Comparison of ENCODE assay signal across 24 mouse cellular contexts in the genomic region with DNA sequence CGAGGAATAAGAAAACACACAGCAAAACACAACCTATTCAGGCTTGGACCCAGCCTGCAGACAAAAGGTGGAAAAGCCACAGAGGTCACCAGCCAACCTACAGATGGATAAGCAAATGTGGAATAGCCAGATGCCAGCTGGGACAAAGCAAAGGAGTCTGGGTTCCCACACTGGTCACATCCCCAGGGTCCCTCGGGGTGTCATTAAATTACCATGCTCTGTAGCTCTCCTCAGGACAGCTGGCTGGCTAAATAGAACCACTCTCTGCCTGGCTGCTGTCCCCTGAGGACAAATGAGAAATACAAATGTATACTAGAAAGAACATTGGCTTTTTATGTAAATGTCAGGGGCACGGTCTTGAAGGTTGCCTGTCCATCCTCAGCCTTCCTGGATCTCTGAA. TPM values are rescaled to one million over a fixed set of nuclear protein-coding genes. Genes with fewer than 3 reads are reported as not detected.
DNase-seq lines count a peak whose midpoint lies in the region; ATAC-seq and TF ChIP-seq lines count a peak whose summit lies in the region.
"Had no signal": no experiment of that assay in that cellular context is flagged by ENCODE, and none has a peak within 500 bp of the region (broad histone marks: within the 10 kb centered on the region; RNA-seq: fewer than 3 reads in every experiment).

No protein-coding gene starts in this region.

- H3K4me3 ChIP-seq in neural tube, embryonic 11.5 days (ENCODE audit: low read depth, low read length): no peak overlapping the region
- no peak overlapping the region for H3K4me3 ChIP-seq in intestine, postnatal 0 days (ENCODE audit: low read depth, low read length)
- H3K4me3 ChIP-seq: embryonic facial prominence, embryonic 12.5 days; heart, embryonic 12.5 days; intestine, embryonic 15.5 days had no signal

- H3K4me1 ChIP-seq in neural tube, embryonic 11.5 days (ENCODE audit: control insufficient read depth, insufficient read depth, low read length): 0 out of 2 replicates have a peak, but pooled peaks cover 9% of the 10 kb centered on the region
- peaks cover 4% of the 10 kb centered on the region; the same call in 1 of the 2 replicates for H3K4me1 ChIP-seq in intestine, postnatal 0 days (replicated peaks; ENCODE audit: control insufficient read depth, insufficient read depth, low read length)

- 0 out of 2 replicates have a peak overlapping the region, but pooled peaks have one; percentile 44 for H3K27ac ChIP-seq in neural tube, embryonic 11.5 days (ENCODE audit: low read depth, low read length)
- H3K27ac ChIP-seq in intestine, postnatal 0 days (ENCODE audit: low read depth, low read length): no peak overlapping the region
- H3K27ac ChIP-seq: embryonic facial prominence, embryonic 12.5 days; intestine, embryonic 15.5 days; kidney, postnatal 0 days; macrophage; stomach, postnatal 0 days had no signal

- DNase-seq in adrenal gland, postnatal 10 days: peak; percentile 44
- no peak for DNase-seq in adrenal gland, postnatal 36 days
- peak; percentile 65 for DNase-seq in neural tube, embryonic 11.5 days (ENCODE audit: low spot score)
- no peak for DNase-seq in neural tube, embryonic 10.5 days (ENCODE audit: extremely low spot score, low spot score)
- peak; percentile 69 for DNase-seq in mesoderm, embryonic 11.5 days (ENCODE audit: low read depth, low spot score)
- DNase-seq in T-cell, adult 2 months (ENCODE audit: low spot score): no peak
- DNase-seq: cerebellum, adult 11 months; cerebellum, postnatal 14 days; forebrain, postnatal 0 days; heart, postnatal 36 days; left cerebral cortex, postnatal 4 days; lung, adult 2 months; right cerebral cortex, postnatal 14 days; thymus, postnatal 25 days had no signal

- no peaks in the 10 kb centered on the region for H3K36me3 ChIP-seq in neural tube, embryonic 11.5 days (ENCODE audit: control insufficient read depth, insufficient read depth, low read length)
- H3K36me3 ChIP-seq in intestine, postnatal 0 days (ENCODE audit: control insufficient read depth, insufficient read depth): no peaks in the 10 kb centered on the region
- H3K36me3 ChIP-seq: embryonic facial prominence, embryonic 12.5 days; heart, embryonic 12.5 days; intestine, embryonic 15.5 days had no signal

- no peak overlapping the region for H3K9ac ChIP-seq in neural tube, embryonic 11.5 days (ENCODE audit: low read length)
- H3K9ac ChIP-seq in intestine, postnatal 0 days (ENCODE audit: low read depth, low read length): no peak overlapping the region
- H3K9ac ChIP-seq: embryonic facial prominence, embryonic 12.5 days; forebrain, postnatal 0 days; heart, embryonic 12.5 days; intestine, embryonic 15.5 days had no signal

- no peaks in the 10 kb centered on the region for H3K9me3 ChIP-seq in neural tube, embryonic 11.5 days (ENCODE audit: control insufficient read depth, low read length)
- H3K9me3 ChIP-seq in intestine, postnatal 0 days (ENCODE audit: control insufficient read depth): no peaks in the 10 kb centered on the region
- H3K9me3 ChIP-seq: embryonic facial prominence, embryonic 12.5 days; heart, embryonic 12.5 days; intestine, embryonic 15.5 days had no signal

- WGBS in neural tube, embryonic 11.5 days: 25% methylated on average over 3 of the region's 3 CpGs
- WGBS in intestine, postnatal 0 days: 50% methylated on average over 3 of the region's 3 CpGs

- 0 out of 2 replicates have a peak, but pooled peaks cover 2% of the 10 kb centered on the region for H3K27me3 ChIP-seq in neural tube, embryonic 11.5 days (ENCODE audit: control insufficient read depth, insufficient read depth, low read length)
- peaks cover 10% of the 10 kb centered on the region; the same call in 1 of the 2 replicates for H3K27me3 ChIP-seq in intestine, postnatal 0 days (replicated peaks; ENCODE audit: control insufficient read depth, insufficient read depth, low read length)

- ATAC-seq in neural tube, embryonic 11.5 days (ENCODE audit: insufficient read depth, low FRiP score, low TSS enrichment): 0 out of 2 replicates have a peak, but pooled peaks have one; percentile 48
- ATAC-seq in intestine, postnatal 0 days: no peak
- ATAC-seq: forebrain, postnatal 0 days; intestine, embryonic 15.5 days had no signal

- TF ChIP-seq CTCF in intestine, postnatal 0 days (IDR thresholded peaks at IDR 0.05; ENCODE audit: low read depth): no peak

- no peak overlapping the region for H3K4me2 ChIP-seq in neural tube, embryonic 11.5 days (ENCODE audit: low read depth)
- no peak overlapping the region for H3K4me2 ChIP-seq in intestine, postnatal 0 days (replicated peaks; ENCODE audit: low read depth)
- H3K4me2 ChIP-seq: embryonic facial prominence, embryonic 12.5 days; heart, embryonic 12.5 days; intestine, embryonic 15.5 days; liver, embryonic 11.5 days had no signal

RNA-seq across cellular contexts. Expression of a gene that starts 4.6 kb away (rescaled TPM):
- under 1 TPM; 0.42 to 0.79 TPM for total RNA-seq in adrenal gland, postnatal 10 days (2021)
- under 1 TPM; 0.30 to 0.33 TPM for total RNA-seq in adrenal gland, postnatal 36 days (2021)
- polyA plus RNA-seq in neural tube, embryonic 11.5 days (2014; fragmentation: Nextera tagmentation; extraction: Ambion mirVana): 0.32 and 0.42 TPM in 2 replicates
- polyA plus RNA-seq in intestine, postnatal 0 days (2015; fragmentation: Nextera tagmentation; extraction: Ambion mirVana): 0.34 and 0.51 TPM in 2 replicates
- total RNA-seq: CH12.LX; left cerebral cortex, postnatal 4 days had no signal
- polyA plus RNA-seq: heart, embryonic 12.5 days; liver, embryonic 11.5 days; macrophage had no signal

RNA-seq across cellular contexts. Expression of a gene that starts 18.3 kb away (rescaled TPM):
- not detected for total RNA-seq in adrenal gland, postnatal 10 days (2021)
- not detected for total RNA-seq in adrenal gland, postnatal 36 days (2021)
- 0.12 TPM in 1 of 2 replicates, not detected in the other for polyA plus RNA-seq in neural tube, embryonic 11.5 days (2014; fragmentation: Nextera tagmentation; extraction: Ambion mirVana)
- polyA plus RNA-seq in intestine, postnatal 0 days (2015; fragmentation: Nextera tagmentation; extraction: Ambion mirVana): 0.08 and 0.17 TPM in 2 replicates
- total RNA-seq: CH12.LX; forebrain, postnatal 0 days; heart, postnatal 36 days had no signal
- polyA plus RNA-seq: heart, embryonic 12.5 days; intestine, embryonic 15.5 days; kidney, postnatal 0 days; liver, embryonic 11.5 days; lung, adult 2 months; macrophage; stomach, postnatal 0 days had no signal

RNA-seq across cellular contexts. Expression of a gene that starts 25.8 kb away (rescaled TPM):
- 10 to 100 TPM; 10.1 to 13.0 TPM for total RNA-seq in adrenal gland, postnatal 10 days (2021)
- total RNA-seq in adrenal gland, postnatal 36 days (2021): 10 to 100 TPM; 11.4 to 12.5 TPM
- 11.7 and 14.1 TPM in 2 replicates for polyA plus RNA-seq in neural tube, embryonic 11.5 days (2014; fragmentation: Nextera tagmentation; extraction: Ambion mirVana)
- polyA plus RNA-seq in intestine, postnatal 0 days (2015; fragmentation: Nextera tagmentation; extraction: Ambion mirVana): 5.0 and 5.1 TPM in 2 replicates

RNA-seq across cellular contexts. Expression of a gene that starts 35.3 kb away (rescaled TPM):
- 10 to 100 TPM; 15.4 to 17.4 TPM for total RNA-seq in adrenal gland, postnatal 10 days (2021)
- 10 to 100 TPM in 1 of 2 experiments, 1 to 10 TPM in 1; 9.7 to 15.6 TPM for total RNA-seq in adrenal gland, postnatal 36 days (2021)
- 1.7 and 1.9 TPM in 2 replicates for polyA plus RNA-seq in neural tube, embryonic 11.5 days (2014; fragmentation: Nextera tagmentation; extraction: Ambion mirVana)
- 15.5 and 15.6 TPM in 2 replicates for polyA plus RNA-seq in intestine, postnatal 0 days (2015; fragmentation: Nextera tagmentation; extraction: Ambion mirVana)
- total RNA-seq: CH12.LX had no signal
- polyA plus RNA-seq: macrophage had no signal

RNA-seq across cellular contexts. Expression of a gene that starts 55.8 kb away (rescaled TPM):
- total RNA-seq in adrenal gland, postnatal 10 days (2021): not detected
- total RNA-seq in adrenal gland, postnatal 36 days (2021): under 1 TPM in 1 of 2 experiments, not detected in 1; 0.10 TPM
- not detected in 2 replicates for polyA plus RNA-seq in neural tube, embryonic 11.5 days (2014; fragmentation: Nextera tagmentation; extraction: Ambion mirVana)
- polyA plus RNA-seq in intestine, postnatal 0 days (2015; fragmentation: Nextera tagmentation; extraction: Ambion mirVana): 3.6 and 4.2 TPM in 2 replicates
- total RNA-seq: forebrain, postnatal 0 days; gastrocnemius, adult 18-20 months; heart, postnatal 36 days had no signal
- polyA plus RNA-seq: macrophage had no signal

Comparison
In these comparisons a context has a peak if more than half of its experiments do, and no peak if none do; other contexts are left out.
1. DNase-seq: peak in adrenal gland, postnatal 10 days (single experiment), neural tube, embryonic 11.5 days (single experiment) and mesoderm, embryonic 11.5 days (single experiment); none in adrenal gland, postnatal 36 days (0 of 2), neural tube, embryonic 10.5 days (single experiment) and T-cell, adult 2 months (single experiment).